Mouse (Mus musculus): Measurements from ENCODE around the gene Lsr.
A peak's percentile ranks its signal among the peaks of the same experiment; 100 is the strongest.
"Not testable (repeated sequence)": the region's sequence is repeated elsewhere in the genome, so short reads cannot be mapped to it uniquely, and the experiment has no call there.

Lsr gene

DNA sequence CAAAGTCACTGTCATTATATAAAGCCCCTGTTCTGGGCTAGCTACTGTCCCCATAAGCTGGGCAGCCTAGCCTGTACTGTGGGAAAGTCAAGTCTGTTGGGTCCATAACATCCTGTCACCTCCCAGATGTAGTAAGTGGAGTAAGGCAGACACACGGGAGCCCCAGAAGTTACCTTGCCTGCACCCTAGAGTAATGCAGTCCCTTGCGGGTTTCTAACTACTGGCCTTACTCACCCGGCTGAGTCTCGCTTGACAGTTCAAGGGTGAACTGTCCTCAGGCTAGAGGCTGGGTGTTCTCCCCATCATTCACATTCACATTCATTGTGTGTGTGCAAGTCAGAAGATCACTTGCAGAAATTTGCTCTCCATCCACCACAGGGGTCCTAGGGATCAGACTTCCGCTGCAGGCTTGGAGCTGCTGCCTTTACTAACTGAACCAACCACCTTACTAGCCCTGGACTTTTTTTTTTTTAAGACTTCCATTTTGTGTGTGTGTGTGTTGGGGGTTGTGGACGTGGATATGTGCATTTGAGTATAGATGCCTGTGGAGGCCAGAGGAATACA, 13.4 kb downstream of the Lsr start:
- DNase-seq, result no peak

DNA sequence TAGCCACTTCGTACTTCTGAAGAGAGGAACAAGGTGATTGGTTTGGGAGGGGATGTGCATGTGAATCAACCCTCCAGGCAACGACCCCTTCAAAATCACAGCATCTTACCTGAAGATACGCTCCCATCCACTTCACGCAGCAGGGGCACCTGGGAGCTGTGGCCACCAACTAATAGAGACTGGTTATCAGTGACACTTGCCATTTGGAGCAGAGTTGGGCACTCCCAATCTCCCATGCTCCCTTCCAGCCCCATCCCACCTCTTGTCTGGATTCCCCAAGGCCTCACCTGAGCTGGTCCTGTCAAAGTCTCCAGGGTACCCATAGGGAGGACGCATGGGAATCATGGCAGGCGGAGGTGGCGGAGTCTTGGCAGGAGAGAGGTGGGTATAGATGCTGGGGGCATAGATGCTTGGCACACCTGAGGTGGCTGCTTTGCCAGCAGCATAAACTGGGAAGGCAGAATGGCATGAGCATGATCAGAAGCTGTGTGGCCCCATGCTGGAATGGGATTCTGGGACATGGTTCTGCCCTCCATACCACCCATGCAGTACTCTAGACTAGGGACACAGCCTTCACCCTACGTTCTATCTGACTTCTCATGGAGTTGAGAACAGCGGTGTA, 14.3 kb downstream of the Lsr start:
- no peak for DNase-seq

DNA sequence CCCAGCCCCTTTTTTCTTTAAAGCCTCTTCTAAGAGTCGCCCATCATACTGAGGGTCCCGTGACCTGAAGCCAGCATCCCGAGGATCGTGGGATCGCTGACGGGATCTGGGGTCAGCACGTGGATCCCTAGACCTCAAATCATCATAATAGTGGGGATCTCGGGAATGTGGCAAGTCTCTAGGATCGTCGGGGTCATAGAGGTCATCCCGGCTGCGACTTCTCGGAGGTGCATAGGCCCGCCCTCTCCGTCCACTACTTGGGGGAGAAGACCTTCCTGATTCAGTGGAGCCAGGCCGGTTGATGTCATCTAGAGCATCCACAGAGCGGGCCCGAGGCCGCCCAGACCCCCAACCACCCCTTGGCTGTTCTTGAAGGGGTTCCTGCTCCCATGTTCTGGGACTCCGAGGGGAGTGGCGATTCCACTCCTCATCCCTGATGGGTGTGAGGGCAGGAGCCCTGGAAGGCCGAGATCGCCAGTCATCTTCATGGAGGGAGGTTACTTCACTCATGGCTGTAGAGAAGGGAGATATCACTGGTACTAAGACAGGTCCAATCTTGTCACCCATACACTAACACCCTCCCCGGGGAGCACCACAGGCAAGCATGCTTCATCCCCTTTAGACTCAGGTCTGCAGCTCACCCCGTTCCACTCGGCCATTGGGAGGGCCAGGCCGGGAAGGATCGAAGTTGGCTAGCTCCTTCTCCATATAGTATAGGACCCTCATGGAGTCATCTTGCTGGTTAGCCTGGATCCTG, 15.0 kb downstream of the Lsr start:
- DNase-seq, result no peak

DNA sequence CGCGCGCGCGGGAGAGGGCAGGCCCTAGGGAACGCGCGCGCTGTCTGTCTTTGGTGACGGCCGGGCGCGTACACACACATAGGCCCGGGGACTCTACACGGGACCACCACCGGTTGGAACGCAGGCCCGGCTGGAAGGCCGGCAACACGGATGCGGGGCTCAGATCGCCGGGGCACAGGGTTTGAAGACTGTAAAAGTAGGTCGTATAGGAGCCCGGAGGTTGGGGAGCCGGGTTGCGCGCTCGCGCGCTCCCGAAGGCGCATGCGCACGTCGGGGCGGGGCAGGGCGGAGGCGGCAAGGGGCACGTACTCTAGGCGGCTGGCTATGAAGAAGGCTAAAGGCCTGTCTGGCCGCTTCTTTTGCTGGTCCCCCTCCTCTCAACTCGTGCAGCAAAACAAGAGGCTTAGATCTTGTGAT, 15.9 kb downstream of the Lsr start:
- peak; percentile 92 for DNase-seq

DNA sequence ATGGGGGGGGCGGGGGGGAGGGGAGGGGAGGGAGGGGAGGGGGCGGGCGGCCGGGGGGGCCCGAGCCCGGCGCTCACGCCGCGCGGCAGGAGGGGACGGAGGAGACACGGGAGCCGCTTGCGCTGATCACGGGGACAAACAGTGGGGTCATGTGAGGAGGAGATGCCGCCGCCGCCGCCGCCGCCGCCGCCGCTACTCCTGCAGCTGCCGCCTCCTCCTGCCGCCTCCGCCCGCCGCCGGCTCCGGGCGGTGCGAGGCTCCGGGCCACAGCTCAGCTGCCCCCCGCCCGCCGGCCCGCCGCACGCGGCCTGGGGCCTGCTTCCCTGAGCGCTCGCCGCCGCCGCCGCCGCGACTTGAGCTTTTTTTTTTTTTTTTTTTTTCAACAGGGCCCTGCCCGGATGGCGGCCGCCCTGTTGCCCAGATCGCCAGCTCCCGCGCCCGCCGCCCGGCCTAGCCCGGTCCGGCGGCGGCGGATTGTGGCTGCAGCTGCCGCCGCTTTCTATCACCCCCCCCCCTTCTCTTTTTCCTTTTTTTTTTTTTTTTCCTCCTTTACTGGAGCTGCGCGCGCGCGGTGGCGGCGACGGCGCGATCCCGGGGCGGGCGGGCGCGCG, 16.4 kb downstream of the Lsr start, which contains the start of gene Usf2:
Gene Usf2, minus strand, starts transcription at position 48 of the 611 bp plus-strand sequence.
- DNase-seq, result peak; percentile 78

DNA sequence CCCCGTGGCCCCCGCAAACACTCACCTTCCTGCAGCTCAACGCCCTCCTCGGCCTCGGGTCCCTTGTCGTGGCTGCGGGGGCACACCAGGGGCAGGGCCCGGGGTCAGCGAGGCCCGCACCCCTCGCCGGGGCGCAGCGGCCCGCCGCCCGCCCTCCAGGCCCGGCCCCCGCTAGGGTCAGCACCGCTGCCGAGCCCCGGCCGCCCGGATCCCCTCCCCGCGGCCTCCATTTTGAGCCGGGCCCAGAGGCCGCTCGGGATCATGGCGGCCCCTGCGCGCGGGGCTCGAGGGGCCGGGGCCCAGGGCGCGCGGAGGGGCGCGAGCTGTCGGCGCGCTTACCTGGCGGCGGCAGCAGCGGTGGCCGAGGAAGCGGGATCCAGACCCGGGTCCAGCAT, 16.9 kb downstream of the Lsr start:
- no peak for DNase-seq

DNA sequence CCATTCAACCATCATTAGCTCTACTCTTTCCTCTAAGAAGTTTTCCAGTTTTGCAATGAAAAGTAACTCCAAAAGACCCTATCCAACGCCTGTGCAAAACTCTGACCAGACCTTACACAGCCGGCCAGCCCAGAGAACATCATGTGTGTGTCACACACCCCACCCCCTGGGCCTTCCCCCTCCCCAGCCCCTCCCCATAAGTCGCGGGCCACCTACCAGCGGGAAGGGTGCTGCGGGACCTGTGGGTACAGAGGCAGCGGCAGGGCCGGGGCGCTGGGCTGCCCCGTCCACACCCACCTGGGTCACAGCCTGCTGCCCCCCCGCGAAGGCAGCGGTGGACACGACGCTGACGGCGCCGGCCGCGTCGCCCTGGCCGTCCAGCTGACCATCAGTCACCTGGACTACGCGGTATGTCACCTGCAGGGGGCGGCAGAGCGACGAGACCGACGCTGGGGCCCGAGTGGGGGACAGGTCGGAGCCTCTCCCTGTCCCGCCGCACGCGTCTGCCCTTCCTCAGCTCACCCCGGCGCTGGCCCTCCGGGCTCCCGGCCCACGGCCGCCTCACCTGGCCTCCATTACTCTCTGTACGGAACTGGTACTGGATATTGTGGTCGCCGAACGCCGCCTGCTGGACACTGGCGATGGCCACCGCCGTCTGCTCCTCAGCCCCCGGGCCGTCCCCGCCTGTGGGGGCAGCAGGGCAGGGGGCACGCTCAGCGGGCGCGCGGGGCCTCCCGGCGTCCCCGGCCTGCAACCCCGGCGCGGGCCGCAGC, 17.5 kb downstream of the Lsr start:
- DNase-seq, result peak; percentile 93

DNA sequence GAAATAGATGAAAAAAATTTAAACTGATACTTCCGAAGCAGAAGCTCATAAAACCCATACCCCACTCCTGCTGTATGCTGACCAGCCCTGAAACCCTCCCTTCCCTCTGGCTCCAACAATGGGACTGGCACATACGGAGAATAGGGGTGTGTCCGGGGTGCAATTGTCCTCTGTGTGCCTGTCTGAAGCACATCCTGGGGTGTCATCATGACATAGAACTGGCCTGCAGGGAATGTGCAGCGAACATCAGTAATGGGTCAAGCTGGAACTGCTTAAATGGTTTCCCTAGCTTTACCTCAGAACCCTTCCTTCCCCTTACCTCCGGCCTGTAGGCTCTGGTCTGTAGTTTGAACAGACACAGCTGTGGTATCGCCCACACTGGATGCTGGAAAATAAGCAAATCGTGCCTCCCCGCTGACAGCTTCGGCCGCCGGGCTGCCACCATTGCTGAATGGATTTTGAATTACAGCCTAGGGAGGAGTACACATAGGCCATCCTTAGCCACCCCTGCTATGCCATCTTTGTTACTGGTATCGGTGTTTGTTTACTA, 18.2 kb downstream of the Lsr start:
- no peak for DNase-seq

GRCm38 (mm10) chr7:30954036-30954435, 19.2 kb downstream of the Lsr start:
- DNase-seq, result no peak

DNA sequence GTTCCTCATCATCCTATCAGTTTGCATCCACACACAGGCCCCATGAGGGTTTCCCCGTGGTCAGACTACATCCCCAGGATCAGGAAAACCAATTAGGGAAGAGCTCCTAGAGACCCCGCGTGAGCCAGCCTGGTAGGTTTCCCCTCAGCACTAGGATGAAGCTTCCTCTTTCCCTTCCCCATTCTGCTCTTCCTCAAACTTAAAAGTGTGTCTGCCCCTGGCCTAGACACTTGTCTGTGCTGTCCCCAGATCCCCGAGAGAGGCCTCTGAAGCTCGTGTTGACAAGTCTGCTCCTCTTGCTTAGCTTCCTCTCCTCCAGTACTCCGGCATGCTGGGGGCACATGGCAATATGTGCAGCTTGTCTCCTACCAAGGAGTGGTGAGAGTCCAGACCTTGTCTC, 19.8 kb downstream of the Lsr start:
- DNase-seq, result no peak

- no peak for DNase-seq
Observed at GRCm38 (mm10) chr7:30952441-30953265, 20.6 kb downstream of the Lsr start.

DNA sequence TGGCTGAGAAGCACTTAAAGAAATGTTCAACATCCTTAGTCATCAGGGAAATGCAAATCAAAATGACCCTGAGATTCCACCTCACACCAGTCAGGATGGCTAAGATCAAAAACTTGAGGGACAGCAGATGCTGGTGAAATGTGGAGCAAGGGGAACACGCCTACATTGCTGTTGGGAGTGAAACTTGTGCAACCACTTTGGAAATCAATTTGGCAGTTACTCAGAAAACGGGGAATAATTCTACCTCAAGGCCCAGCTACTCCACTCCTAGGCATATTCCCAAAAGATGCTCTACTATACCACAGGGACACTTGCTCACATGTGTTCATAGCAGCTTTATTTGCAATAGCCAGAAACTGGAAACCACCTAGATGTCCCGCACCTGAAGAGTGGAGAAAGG, 23.4 kb downstream of the Lsr start:
- not testable (repeated sequence) for DNase-seq

- DNase-seq, result no peak
Observed at GRCm38 (mm10) chr7:30945876-30946275, 27.4 kb downstream of the Lsr start.

DNA sequence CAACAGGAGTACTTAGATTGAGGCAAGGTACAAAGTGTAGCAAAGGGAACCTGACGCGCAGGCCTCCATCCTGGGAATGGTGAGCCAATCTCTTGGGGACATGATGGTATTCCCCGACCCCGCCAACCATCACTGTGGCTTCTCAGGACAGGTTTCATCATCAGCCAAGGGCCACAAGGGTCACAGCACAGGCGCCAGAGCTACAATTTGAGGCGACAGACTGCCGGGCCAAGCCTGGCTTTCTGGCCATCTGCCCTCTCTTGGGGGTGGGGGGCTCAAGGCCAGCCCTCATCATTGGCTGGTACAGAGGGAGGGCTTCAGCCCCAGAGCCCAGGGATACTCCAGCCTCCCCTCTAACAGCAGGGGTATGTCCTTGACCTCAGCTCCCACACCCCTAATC, 27.8 kb downstream of the Lsr start:
- not testable (repeated sequence) for DNase-seq

- DNase-seq, result not testable (repeated sequence)
Observed at GRCm38 (mm10) chr7:30944706-30945105, 28.6 kb downstream of the Lsr start.

GRCm38 (mm10) chr7:30943909-30944635, 29.2 kb downstream of the Lsr start, which contains the start of gene Hamp:
Hamp (minus strand) TSS chr7:30944032.
- DNase-seq, result no peak

- not testable (repeated sequence) for DNase-seq
Observed at GRCm38 (mm10) chr7:30942365-30942764, 30.9 kb downstream of the Lsr start.

DNA sequence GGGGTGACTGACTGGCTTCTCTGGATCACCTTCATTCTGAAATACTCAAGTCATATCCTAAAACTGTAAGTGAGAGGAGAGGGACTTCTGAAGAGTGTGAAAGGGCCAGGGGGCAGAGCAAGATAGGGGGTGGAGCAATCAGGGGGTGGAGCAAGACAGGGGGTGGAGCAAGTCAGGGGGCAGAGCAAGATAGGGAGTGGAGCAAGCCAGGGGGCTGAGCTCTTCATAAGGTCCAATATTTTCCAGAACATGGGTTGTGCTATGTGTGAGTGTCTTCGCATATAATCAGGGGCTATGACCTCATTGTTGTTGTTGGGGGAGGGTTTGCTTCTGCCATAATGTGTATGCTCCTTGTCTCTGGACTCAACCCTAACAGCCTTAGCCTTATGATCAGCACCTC, 33.2 kb downstream of the Lsr start:
- not testable (repeated sequence) for DNase-seq

GRCm38 (mm10) chr7:30935422-30936099, 37.7 kb downstream of the Lsr start:
- DNase-seq, result not testable (repeated sequence)

DNA sequence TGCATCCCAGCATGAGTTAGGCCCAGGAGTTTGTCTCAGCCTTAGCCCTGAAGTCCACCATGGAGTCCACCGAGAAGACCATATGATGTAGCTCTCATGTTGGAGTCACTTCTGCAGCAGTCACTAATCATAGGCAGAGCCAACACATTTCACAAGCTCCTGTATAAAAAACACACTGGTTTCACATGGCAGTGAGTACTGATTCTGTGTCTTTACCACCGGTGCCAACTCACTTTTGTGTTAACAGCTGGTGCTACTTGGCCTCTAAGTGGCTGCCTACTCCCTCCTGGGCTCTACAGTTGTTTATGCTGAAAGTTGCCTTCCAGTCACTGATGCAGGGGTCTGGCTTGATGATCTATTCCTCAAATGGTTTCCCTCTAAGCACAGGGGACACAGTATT, 48.7 kb downstream of the Lsr start, which contains the start of gene Hamp2:
Gene Hamp2, minus strand, starts transcription at position 101 of the 400 bp plus-strand sequence.
- DNase-seq, result not testable (repeated sequence)

All from lung, postnatal 14 days (tissue).